Mouse (Mus musculus): ENCODE data around the gene Gm10031. TPM values are rescaled to one million over a fixed set of nuclear protein-coding genes. Genes with fewer than 3 reads are reported as not detected.

The Gm10031 gene
- polyA plus RNA-seq, 1 experiment from 2014 or later, result 0.82 TPM

GRCm38 (mm10) chr1:156569615-156570014, 45.8 kb downstream of the Gm10031 start:
- Histone ChIP-seq H3K27ac (replicated peaks in 1 of 2; ENCODE audit: control insufficient read depth in 1 of 2, insufficient read depth in 1 of 2, low read depth in 2 of 2, low read length in 2 of 2) (0 out of 4 replicates have a peak overlapping the region, but pooled peaks of 1 of the 2 experiments have one; percentile 34), H3K27me3 (ENCODE audit: control insufficient read depth, insufficient read depth, low read length) (no peaks in the 10 kb centered on the region), H3K9me3 (ENCODE audit: control insufficient read depth, low read length) (no peaks in the 10 kb centered on the region), H3K4me1 (ENCODE audit: control insufficient read depth in 2 of 2, insufficient read depth in 2 of 2, low read length in 2 of 2) (no peaks in the 10 kb centered on the region; a peak in 1 of 4 replicates), H3K4me2 (ENCODE audit: low read length) (no peak overlapping the region), H3K4me3 (ENCODE audit: control insufficient read depth in 1 of 2, insufficient read depth in 1 of 2, low read depth in 1 of 2, low read length in 2 of 2) (no peak overlapping the region), H3K9ac (ENCODE audit: low read length) (no peak overlapping the region), H3K36me3 (ENCODE audit: control insufficient read depth, insufficient read depth, low read length) (peaks cover 4% of the 10 kb centered on the region; the same call in 1 of the 2 replicates)
- WGBS, result 70% methylated on average over 4 of the region's 4 CpGs
- no peak for ATAC-seq (ENCODE audit: insufficient number of reproducible peaks, insufficient read depth, low FRiP score, low read depth)

- H3K27ac ChIP-seq (replicated peaks in 1 of 2; ENCODE audit: control insufficient read depth in 1 of 2, insufficient read depth in 1 of 2, low read depth in 2 of 2, low read length in 2 of 2), result no peak overlapping the region
- no peak overlapping the region for H3K9ac ChIP-seq (ENCODE audit: low read length)
- 79% methylated on average over 4 of the region's 4 CpGs for WGBS
- H3K27me3 ChIP-seq (ENCODE audit: control insufficient read depth, insufficient read depth, low read length), result no peaks in the 10 kb centered on the region
- no peaks in the 10 kb centered on the region for H3K9me3 ChIP-seq (ENCODE audit: control insufficient read depth, low read length)
- no peak overlapping the region for H3K4me2 ChIP-seq (ENCODE audit: low read length)
- H3K36me3 ChIP-seq (ENCODE audit: control insufficient read depth, insufficient read depth, low read length), result no peaks in the 10 kb centered on the region
- no peaks in the 10 kb centered on the region for H3K4me1 ChIP-seq (ENCODE audit: control insufficient read depth in 2 of 2, insufficient read depth in 2 of 2, low read length in 2 of 2)
- no peak for ATAC-seq (ENCODE audit: insufficient number of reproducible peaks, insufficient read depth, low FRiP score, low read depth)
- H3K4me3 ChIP-seq (ENCODE audit: control insufficient read depth in 1 of 2, insufficient read depth in 1 of 2, low read depth in 1 of 2, low read length in 2 of 2), result no peak overlapping the region
These were observed 49.1 kb downstream of the Gm10031 start for GRCm38 (mm10) chr1:156572952-156573351.

Other genes starting within 250 kb of the Gm10031 start
- 0.08 TPM in 1 of 2 replicates, not detected in the other for gene Tdrd5, start 220.3 kb upstream of the Gm10031 start, polyA plus RNA-seq (2014; fragmentation: Nextera tagmentation; extraction: Ambion mirVana)
- gene Nphs2, start 213.3 kb upstream of the Gm10031 start, polyA plus RNA-seq (2014; fragmentation: Nextera tagmentation; extraction: Ambion mirVana), result not detected in 2 replicates
- 574 and 616 TPM in 2 replicates for gene Gm2000, start 158.0 kb upstream of the Gm10031 start, polyA plus RNA-seq (2014; fragmentation: Nextera tagmentation; extraction: Ambion mirVana)
- 0.20 and 0.35 TPM in 2 replicates for gene Axdnd1, start 102.9 kb upstream of the Gm10031 start, polyA plus RNA-seq (2014; fragmentation: Nextera tagmentation; extraction: Ambion mirVana)
- gene Soat1, start 49.7 kb upstream of the Gm10031 start, polyA plus RNA-seq (2014; fragmentation: Nextera tagmentation; extraction: Ambion mirVana), result 32.2 and 32.7 TPM in 2 replicates
- 3.7 and 4.2 TPM in 2 replicates for gene Abl2, start 34.8 kb downstream of the Gm10031 start, polyA plus RNA-seq (2014; fragmentation: Nextera tagmentation; extraction: Ambion mirVana)
- 6.8 and 8.4 TPM in 2 replicates for gene Tor3a, start 150.3 kb downstream of the Gm10031 start, polyA plus RNA-seq (2014; fragmentation: Nextera tagmentation; extraction: Ambion mirVana)
- 28.1 TPM in 2 replicates for gene Fam20b, start 195.1 kb downstream of the Gm10031 start, polyA plus RNA-seq (2014; fragmentation: Nextera tagmentation; extraction: Ambion mirVana)

Data from heart, embryonic 14.5 days (tissue).